Mouse (Mus musculus) 416B (cell line): ENCODE measurements around the gene Coro2a.
"Not testable (repeated sequence)": the region's sequence is repeated elsewhere in the genome, so short reads cannot be mapped to it uniquely, and the experiment has no call there.

Source experiments
- DNase-seq: peaks from one replicate; pipeline ENCODE4 v3.0.0; 2011; ENCODE audit warnings: low read depth

The Coro2a gene

GRCm38 (mm10) chr4:46613618-46614017, 11.6 kb upstream of the Coro2a start:
- peak; percentile 78 for DNase-seq

DNA sequence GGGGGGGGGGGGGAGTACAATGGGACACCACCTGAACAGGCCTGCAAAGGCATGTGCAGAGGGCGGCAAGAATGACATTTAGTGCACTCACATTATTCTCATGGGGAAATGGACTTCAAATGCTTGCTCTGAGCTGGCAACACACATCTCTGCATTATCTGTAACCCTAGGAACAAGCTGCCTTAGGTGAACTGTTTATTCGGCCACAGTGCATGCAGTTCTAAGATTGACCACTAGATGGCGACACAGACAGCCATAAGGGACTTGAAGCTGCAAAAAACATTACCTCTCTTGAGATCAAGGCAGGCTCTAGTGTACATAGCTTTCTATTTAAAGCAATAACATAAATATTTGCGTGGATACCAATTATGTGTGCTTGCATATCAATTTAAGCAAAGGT, 9.2 kb upstream of the Coro2a start:
- DNase-seq, result peak; percentile 94

DNA sequence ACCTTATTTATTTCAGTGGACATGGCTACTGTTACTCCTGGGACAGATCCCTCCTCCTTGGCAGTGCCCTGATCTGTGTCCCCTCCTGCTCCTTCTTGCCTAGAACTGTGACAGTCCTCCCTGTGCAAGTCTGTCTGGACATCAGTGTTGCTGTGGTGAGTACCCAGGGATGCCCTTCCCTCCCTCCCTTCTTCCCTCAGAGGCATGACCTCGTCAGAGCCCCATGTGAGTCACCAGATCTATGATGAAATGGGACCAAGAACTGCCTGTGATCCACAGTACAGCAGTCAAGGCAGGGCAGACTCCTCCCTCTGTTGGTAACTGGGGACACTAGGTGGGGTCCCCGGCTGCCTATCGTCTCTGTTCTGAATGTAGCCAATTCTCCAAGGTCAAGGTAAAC, 5.6 kb upstream of the Coro2a start:
- DNase-seq, result peak; percentile 84

- no peak for DNase-seq
These were observed 3.4 kb upstream of the Coro2a start for GRCm38 (mm10) chr4:46605451-46605850.

DNA sequence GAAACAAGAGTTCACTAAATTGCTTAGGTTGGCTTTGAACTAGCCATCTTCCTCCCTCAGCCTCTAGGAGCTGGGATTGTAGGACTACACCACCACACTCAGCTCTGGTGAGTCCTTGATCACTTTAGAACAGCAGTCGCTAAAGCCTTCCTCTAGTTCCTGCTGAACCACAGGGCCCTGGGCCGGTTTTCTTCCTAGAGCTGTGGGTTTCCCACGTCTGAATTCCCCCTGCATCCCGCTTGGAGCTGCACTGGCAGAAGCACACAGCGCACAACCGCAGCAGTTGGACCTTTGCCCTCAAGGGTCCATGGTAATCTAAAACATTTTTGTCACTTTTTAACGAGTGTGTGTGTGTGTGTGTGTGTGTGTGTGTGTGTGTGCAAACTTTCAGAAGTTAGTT, 702 bp upstream of the Coro2a start:
- peak; percentile 42 for DNase-seq

GRCm38 (mm10) chr4:46601258-46601843, 651 bp downstream of the Coro2a start:
- DNase-seq, result no peak

- peak; percentile 29 for DNase-seq
These were observed 1.3 kb downstream of the Coro2a start for GRCm38 (mm10) chr4:46600473-46601257.

DNA sequence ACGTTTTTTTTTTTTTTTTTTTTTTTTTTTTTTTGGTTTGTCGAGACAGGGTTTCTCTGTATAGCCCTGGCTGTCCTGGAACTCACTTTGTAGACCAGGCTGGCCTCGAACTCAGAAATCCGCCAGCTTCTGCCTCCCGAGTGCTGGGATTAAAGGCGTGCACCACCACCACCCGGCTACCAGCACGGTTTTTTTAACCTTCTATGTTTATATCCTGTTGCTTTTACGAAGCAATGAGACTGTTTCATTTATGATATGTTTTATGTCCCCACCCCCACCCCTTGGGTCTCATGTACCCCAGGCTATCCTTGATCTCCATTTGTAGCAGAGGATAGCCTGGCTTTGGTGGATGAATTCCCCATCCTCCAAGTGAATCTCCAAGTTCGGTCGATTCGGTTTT, 2.4 kb downstream of the Coro2a start:
- not testable (repeated sequence) for DNase-seq

DNA sequence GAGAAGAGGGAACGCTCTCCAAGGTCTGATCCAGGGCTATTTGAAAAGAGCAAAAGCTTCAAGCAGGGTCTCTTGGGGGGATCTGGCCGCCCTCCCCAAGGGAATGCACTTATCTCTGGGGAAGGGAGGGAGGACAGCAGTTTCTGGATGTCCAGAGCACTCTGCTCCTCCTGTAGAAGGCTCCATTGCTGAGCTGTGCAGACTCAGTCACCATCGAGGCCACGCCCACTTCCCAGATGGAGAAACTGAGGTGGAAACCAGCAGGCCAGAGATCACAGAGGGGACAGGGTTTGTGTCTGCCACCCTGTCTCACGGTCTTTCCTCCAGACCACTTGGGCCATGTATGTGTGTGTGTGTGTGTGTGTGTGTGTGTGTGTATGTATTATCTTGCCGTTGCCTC, 3.0 kb downstream of the Coro2a start:
- DNase-seq, result peak; percentile 45

GRCm38 (mm10) chr4:46598111-46598510, 3.9 kb downstream of the Coro2a start:
- DNase-seq, result no peak

GRCm38 (mm10) chr4:46597286-46597961, 4.6 kb downstream of the Coro2a start:
- peak; percentile 63 for DNase-seq

DNA sequence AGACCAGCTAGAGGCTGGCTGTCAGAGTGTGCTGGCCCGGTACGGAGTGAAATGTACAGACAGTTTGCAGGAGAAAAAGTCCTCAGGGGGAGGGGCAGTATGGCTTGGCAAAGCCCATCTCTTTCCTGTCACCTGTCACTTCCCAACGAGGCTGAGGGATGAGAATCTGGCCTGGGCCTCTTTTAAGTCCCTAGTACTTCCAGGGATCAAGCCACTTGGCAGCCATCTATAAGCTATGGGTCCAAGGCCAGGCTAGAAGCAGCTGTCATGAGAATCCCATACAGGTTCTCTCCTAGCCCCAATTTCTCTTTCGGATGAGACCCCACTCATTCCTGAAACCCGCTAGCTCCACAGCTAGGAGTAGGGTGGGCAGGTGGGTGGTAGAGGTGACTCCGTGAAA, 5.6 kb downstream of the Coro2a start:
- DNase-seq, result no peak

DNA sequence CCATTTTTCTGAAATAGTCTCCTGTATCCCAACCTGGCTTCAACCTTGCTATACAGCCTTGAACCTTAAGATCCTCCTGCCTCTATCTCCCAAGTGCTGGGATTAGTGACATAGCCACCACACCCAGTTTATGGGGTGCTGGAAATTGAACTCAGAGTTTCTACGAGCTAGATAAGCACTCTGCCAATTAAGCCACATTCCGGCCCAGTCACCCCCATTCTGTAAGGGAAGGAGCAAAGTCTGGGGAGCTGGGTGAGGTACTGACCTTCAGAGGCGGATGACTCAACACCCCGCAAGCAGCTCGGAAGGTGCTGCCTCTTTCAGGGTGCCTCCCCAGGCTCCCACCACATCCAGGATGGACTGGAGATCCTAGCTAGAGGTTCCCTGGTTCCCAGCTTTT, 7.9 kb downstream of the Coro2a start:
- peak; percentile 73 for DNase-seq

DNA sequence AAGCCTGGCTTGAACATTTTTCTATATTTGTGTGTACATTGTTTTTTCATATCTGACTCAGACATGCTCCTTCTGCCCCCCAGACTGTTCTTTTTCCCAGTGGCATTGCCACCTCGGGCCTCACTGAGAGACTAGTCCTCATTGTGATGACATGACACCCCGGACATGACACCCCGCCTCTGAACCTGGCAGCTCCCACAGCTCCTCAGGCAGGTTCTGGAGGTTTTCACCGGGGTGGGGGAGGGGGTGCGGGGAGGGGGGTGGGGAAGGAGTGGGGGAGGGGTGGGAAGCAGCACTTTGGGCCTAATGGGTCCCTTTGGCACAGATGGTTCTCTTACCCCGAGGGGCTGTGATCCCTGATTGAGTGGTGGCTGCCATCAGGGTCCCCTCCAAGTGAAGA, 8.5 kb downstream of the Coro2a start:
- no peak for DNase-seq

- DNase-seq, result peak; percentile 84
These were observed 10.0 kb downstream of the Coro2a start for GRCm38 (mm10) chr4:46591833-46592520.

- peak; percentile 84 for DNase-seq
These were observed 11.2 kb downstream of the Coro2a start for GRCm38 (mm10) chr4:46590810-46591209.

DNA sequence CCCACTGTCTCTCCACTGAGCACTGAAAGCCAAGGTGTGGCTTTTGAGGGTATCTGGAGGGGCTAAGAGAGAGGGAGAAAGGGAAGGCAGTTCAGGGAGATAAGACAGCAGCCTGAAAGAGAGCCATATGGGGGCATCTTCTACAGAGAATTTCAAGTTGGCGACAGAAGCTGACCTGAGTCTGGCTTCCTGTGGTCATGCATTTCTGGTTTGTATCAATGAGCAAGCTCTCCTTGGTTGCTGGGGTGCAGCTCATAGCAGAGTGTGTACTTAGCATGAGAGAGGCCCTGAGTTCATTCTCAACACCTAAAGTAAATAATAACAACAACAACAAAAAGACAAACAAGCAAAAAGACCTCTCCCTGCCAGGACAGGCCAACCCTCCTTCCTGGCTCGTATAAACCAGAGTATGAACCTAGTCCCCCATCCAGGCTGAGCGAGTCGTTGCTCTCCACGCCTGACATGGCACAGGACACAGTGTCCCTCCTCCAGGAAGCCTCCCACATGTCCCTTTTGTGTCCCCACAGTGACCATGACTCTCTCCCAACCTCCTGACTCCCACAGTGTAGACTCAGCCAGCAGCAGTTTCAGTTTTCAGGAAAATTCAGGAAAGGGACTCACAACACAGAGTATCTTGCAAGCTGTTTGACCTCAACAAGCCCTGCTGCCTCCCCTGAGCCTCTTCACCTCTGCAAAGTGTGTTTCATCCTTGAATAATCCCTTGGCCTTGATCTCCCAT, 11.9 kb downstream of the Coro2a start:
- DNase-seq, result peak; percentile 63

- no peak for DNase-seq
These were observed 12.9 kb downstream of the Coro2a start for GRCm38 (mm10) chr4:46589151-46589550.

DNA sequence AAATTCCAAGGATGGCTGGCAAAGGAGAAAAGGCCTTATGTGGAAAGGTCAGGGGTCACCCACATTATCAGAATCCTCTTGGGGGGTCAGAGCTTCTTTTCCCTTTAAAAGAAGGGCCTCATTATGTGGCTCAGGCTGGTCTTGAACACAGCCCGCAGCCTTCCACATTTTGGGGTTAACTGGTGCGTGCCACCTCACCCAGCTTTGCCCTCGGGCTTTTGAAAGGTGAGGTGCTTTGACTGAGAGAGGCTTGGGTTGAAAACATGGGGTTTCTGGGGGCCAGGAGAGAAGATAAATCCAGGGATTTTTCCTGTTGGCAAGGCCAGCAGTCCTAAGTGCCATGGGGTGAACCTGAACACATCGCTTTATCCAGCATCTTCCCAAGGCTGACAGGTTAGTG, 15.5 kb downstream of the Coro2a start:
- no peak for DNase-seq

GRCm38 (mm10) chr4:46585811-46586190, 16.2 kb downstream of the Coro2a start:
- no peak for DNase-seq

- no peak for DNase-seq
These were observed 16.8 kb downstream of the Coro2a start for GRCm38 (mm10) chr4:46585041-46585810.
